Mouse (Mus musculus) brain, embryonic 14.5 days (tissue): ENCODE results near the gene Eef1a2.

ENCODE experiments used
- CTCF ChIP-seq: fragments of 200-500 bp; IDR thresholded peaks from 2 replicates; pipeline ENCODE4 v1.5.1; 2012; ENCODE audit warnings: inconsistent platforms, mild to moderate bottlenecking, moderate library complexity, borderline replicate concordance; ENCODE audit not compliant: insufficient read depth, insufficient read length; ENCODE audit errors: extremely low read depth
- POLR2A ChIP-seq: fragments of 200-500 bp; IDR thresholded peaks from 2 replicates; pipeline ENCODE4 v1.6.1; 2012; ENCODE audit warnings: mild to moderate bottlenecking, inconsistent platforms, borderline replicate concordance; ENCODE audit not compliant: poor library complexity, insufficient read depth, insufficient read length, severe bottlenecking; ENCODE audit errors: extremely low read depth

GRCm38 (mm10) chr2:181196628-181197300 lies 40.0 kb upstream of the Eef1a2 start:
- TF ChIP-seq CTCF (no peak), POLR2A (no peak)
